Mouse (Mus musculus) midbrain, embryonic 16.5 days (tissue): ENCODE data around the gene Pxylp1. TPM values are rescaled to one million over a fixed set of nuclear protein-coding genes. Genes with fewer than 3 reads are reported as not detected.
A peak's percentile ranks its signal among the peaks of the same experiment; 100 is the strongest.

Experiments
- ATAC-seq: fragments of 200-750 bp; cut with Nextera tagmentation; 2 replicates; pipeline ENCODE4 v1.8.0; 2017; ENCODE audit warnings: moderate TSS enrichment
- H3K27ac ChIP-seq: fragments of 300-500 bp; sonication (generic); 2 replicates; pipeline ENCODE4 v1.5.1; 2014; ENCODE audit warnings: mild to moderate bottlenecking, low read length, mixed read lengths
- H3K27me3 ChIP-seq: fragments of 300-500 bp; sonication (generic); 2 replicates; pipeline ENCODE4 v1.6.1; 2014; ENCODE audit warnings: low read depth, low read length, mixed read lengths; ENCODE audit not compliant: control insufficient read depth, insufficient read depth
- H3K36me3 ChIP-seq: fragments of 300-500 bp; sonication (generic); 2 replicates; pipeline ENCODE4 v1.6.1; 2014; ENCODE audit warnings: mild to moderate bottlenecking, low read length, moderate library complexity, mixed read lengths; ENCODE audit not compliant: control insufficient read depth, insufficient read depth
- H3K4me1 ChIP-seq: fragments of 300-500 bp; sonication (generic); 2 replicates; pipeline ENCODE4 v1.6.1; 2014; ENCODE audit warnings: mild to moderate bottlenecking, low read length, mixed read lengths; ENCODE audit not compliant: control insufficient read depth, insufficient read depth
- H3K4me2 ChIP-seq: fragments of 300-500 bp; sonication (generic); 2 replicates; pipeline ENCODE4 v1.6.1; 2014; ENCODE audit warnings: mild to moderate bottlenecking, low read length, mixed read lengths
- H3K4me3 ChIP-seq: fragments of 300-500 bp; sonication (generic); 2 replicates; pipeline ENCODE4 v1.5.1; 2014; ENCODE audit warnings: low read depth, mild to moderate bottlenecking, low read length, moderate library complexity, mixed read lengths
- H3K9ac ChIP-seq: fragments of 300-500 bp; sonication (generic); 2 replicates; pipeline ENCODE4 v1.6.1; 2014; ENCODE audit warnings: low read depth, low read length, mixed read lengths
- H3K9me3 ChIP-seq: fragments of 300-500 bp; sonication (generic); replicated peaks from 2 replicates; pipeline ENCODE4 v1.6.1; 2014; ENCODE audit warnings: mild to moderate bottlenecking, low read length, mixed read lengths; ENCODE audit not compliant: control insufficient read depth, poor library complexity, severe bottlenecking
- WGBS: fragments of 180-500 bp; shearing (Covaris S2); extraction: QIAGEN DNeasy Blood & Tissue Kit; methylation state at CpG from one replicate; pipeline ENCODE4 v1.1.7; 2014; 5-methylcytosine and 5-hydroxymethylcytosine counted together
- polyA plus RNA-seq: library from polyadenylated mRNA; unstranded; fragments of >200 nt; fragmentation: Nextera tagmentation; extraction: Ambion mirVana; gene quantifications from 2 replicates; pipeline ENCODE4 v1.2.1, GENCODE M21; 2015

The Pxylp1 gene
- polyA plus RNA-seq, 1 experiment from 2014 or later: 39.3 TPM

DNA sequence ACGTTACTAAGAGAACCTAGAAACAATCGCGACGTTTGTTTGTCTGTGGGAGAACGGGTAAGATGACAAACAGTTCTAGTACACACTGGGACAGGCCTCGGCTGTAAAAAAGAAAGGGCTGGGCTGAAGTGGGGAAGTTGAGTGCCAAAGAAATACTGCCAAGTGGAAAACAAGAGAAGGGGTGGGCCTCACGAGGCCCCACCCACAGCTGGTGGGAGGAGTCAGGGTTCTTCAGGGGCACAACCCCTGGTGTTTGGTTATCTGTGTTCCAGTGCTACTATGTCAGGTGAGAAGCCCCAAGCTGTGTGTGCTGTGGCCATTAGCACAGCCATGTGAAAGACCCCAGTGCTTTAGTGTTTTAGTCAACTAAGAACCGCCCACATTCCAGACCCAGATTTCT lies 22.4 kb downstream of the Pxylp1 start:
- WGBS: 74% methylated on average over 8 of the region's 8 CpGs
- H3K27ac ChIP-seq: no peak overlapping the region
- H3K4me2 ChIP-seq: no peak overlapping the region
- no peak overlapping the region for H3K4me3 ChIP-seq
- no peaks in the 10 kb centered on the region for H3K36me3 ChIP-seq
- no peak for ATAC-seq
- peaks cover 11% of the 10 kb centered on the region for H3K4me1 ChIP-seq
- no peaks in the 10 kb centered on the region for H3K9me3 ChIP-seq
- no peaks in the 10 kb centered on the region for H3K27me3 ChIP-seq
- H3K9ac ChIP-seq: no peak overlapping the region

GRCm38 (mm10) chr9:96869542-96869941 lies 22.9 kb downstream of the Pxylp1 start:
- WGBS: 95% methylated on average over 5 of the region's 5 CpGs
- Histone ChIP-seq H3K4me2 (no peak overlapping the region), H3K9me3 (no peaks in the 10 kb centered on the region), H3K36me3 (no peaks in the 10 kb centered on the region), H3K9ac (no peak overlapping the region), H3K4me1 (peaks cover 11% of the 10 kb centered on the region), H3K4me3 (no peak overlapping the region), H3K27ac (no peak overlapping the region), H3K27me3 (no peaks in the 10 kb centered on the region)
- no peak for ATAC-seq

- Histone ChIP-seq H3K4me2 (no peak overlapping the region), H3K36me3 (no peaks in the 10 kb centered on the region), H3K27ac (no peak overlapping the region), H3K4me1 (peaks cover 11% of the 10 kb centered on the region), H3K4me3 (no peak overlapping the region), H3K27me3 (no peaks in the 10 kb centered on the region), H3K9me3 (no peaks in the 10 kb centered on the region), H3K9ac (no peak overlapping the region)
- WGBS: 95% methylated on average over 6 of the region's 6 CpGs
- no peak for ATAC-seq
Measured at GRCm38 (mm10) chr9:96868546-96868945, 23.9 kb downstream of the Pxylp1 start.

- H3K9me3 ChIP-seq: no peaks in the 10 kb centered on the region
- ATAC-seq: no peak
- H3K9ac ChIP-seq: no peak overlapping the region
- H3K36me3 ChIP-seq: no peaks in the 10 kb centered on the region
- no peaks in the 10 kb centered on the region for H3K27me3 ChIP-seq
- H3K4me1 ChIP-seq: peaks cover 13% of the 10 kb centered on the region
- no peak overlapping the region for H3K4me2 ChIP-seq
- H3K27ac ChIP-seq: no peak overlapping the region
- 37% methylated on average over 7 of the region's 7 CpGs for WGBS
- H3K4me3 ChIP-seq: no peak overlapping the region
Measured at GRCm38 (mm10) chr9:96867165-96867564, 25.3 kb downstream of the Pxylp1 start.

DNA sequence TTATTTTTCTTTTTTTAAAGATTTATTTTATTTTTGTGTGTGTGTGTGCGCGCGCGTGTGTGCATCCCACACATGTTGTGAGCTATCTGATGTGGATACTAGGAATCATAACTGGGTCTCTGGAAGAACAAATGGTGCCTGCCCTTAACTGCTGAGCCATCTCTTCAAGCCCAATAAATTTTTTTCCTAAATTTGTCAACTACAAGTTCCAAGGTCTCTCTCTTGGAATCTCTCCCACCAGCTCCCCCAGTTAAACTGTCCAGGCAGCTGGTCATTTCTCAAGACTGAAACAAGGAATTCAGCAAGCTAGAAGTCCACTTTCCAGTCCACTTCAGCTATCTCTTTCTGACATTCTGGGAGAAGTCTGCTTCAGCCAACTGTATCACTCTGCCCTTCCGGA lies 26.3 kb downstream of the Pxylp1 start:
- H3K27ac ChIP-seq: peak overlapping the region; percentile 31

GRCm38 (mm10) chr9:96865473-96866050 lies 26.9 kb downstream of the Pxylp1 start:
- whole genome bisulfite sequencing: 51% methylated on average over 16 of the region's 16 CpGs
- ATAC-seq: peak; percentile 74
- Histone ChIP-seq H3K9me3 (no peaks in the 10 kb centered on the region), H3K4me2 (peak overlapping the region; percentile 12; the same call in 1 of the 2 replicates), H3K36me3 (no peaks in the 10 kb centered on the region), H3K9ac (no peak overlapping the region), H3K4me3 (no peak overlapping the region), H3K4me1 (peaks cover 19% of the 10 kb centered on the region), H3K27ac (peak overlapping the region; percentile 31), H3K27me3 (no peaks in the 10 kb centered on the region)

More for the DNA sequence above, 26.3 kb downstream of the Pxylp1 start:
- Histone ChIP-seq H3K4me2 (no peak overlapping the region), H3K9ac (no peak overlapping the region), H3K9me3 (no peaks in the 10 kb centered on the region), H3K36me3 (no peaks in the 10 kb centered on the region), H3K4me1 (peaks cover 19% of the 10 kb centered on the region), H3K4me3 (no peak overlapping the region), H3K27me3 (no peaks in the 10 kb centered on the region)
- 95% methylated on average over 5 of the region's 5 CpGs for WGBS
- no peak for ATAC-seq

DNA sequence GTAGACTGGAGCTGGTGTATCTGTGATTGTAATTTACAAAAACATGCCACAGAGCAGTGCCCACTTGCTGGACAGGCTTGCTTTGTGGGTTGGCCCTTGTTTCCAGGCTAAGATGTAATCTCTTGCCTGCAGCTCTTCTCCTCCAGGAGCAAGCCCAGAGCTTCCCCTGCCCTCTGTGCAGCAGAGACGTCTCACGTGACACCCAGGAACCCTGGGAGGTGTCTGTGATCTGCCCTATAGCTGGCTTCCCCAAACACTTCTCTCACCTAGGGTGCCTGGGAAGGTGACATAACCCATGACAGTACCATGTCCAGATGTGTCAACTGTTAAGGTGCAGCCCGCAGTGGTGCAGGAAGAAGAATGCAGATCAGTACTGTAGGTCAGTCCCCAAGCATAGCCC lies 28.9 kb downstream of the Pxylp1 start:
- no peak for ATAC-seq
- Histone ChIP-seq H3K9me3 (no peaks in the 10 kb centered on the region), H3K27me3 (no peaks in the 10 kb centered on the region), H3K27ac (no peak overlapping the region), H3K4me2 (no peak overlapping the region), H3K4me3 (no peak overlapping the region), H3K36me3 (no peaks in the 10 kb centered on the region), H3K9ac (no peak overlapping the region), H3K4me1 (peaks cover 19% of the 10 kb centered on the region)
- WGBS: 58% methylated on average over 3 of the region's 3 CpGs

DNA sequence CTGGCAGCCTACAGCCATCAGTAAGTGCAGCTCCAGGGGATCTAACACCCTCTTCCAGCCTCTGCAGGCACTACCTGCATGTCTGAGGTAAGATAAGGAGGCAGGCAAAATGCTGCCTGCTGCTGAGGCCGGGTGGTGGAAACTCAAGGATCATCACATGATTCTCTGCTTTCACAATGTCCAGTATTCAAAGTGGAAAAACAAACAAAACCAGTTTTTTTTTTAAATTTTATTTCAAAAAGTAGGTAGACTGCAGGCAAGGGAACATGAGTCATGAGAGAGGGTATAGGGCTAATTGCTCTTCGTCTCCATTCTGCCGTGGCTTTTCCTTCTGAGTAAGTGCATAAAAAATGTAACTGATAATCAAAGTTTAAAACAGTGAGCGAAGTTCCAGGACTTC lies 29.6 kb downstream of the Pxylp1 start:
- no peaks in the 10 kb centered on the region for H3K36me3 ChIP-seq
- H3K4me2 ChIP-seq: no peak overlapping the region
- H3K9ac ChIP-seq: no peak overlapping the region
- 81% methylated on average over 4 of the region's 4 CpGs for WGBS
- peaks cover 19% of the 10 kb centered on the region for H3K4me1 ChIP-seq
- no peak overlapping the region for H3K4me3 ChIP-seq
- no peaks in the 10 kb centered on the region for H3K9me3 ChIP-seq
- no peak for ATAC-seq
- no peak overlapping the region for H3K27ac ChIP-seq
- H3K27me3 ChIP-seq: no peaks in the 10 kb centered on the region

DNA sequence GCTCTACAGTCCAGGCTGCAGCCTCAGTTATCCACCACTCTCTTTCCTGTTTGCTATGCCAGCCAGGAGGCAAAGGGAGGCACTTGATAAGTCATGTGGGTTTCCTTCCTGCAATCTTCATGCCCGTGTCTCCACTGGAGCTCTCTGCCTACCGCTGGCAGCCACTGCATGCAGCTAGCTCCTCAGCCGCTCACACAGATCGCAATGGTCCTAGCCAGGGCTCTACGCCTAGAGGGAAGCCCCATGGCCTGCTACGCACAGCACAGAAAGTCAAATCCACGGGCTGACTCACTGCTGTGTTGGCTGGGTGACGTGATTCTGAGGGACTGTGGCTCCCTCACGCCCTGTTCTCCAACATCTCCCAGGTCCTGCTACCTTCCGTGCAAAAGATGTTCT lies 31.4 kb downstream of the Pxylp1 start:
- H3K9ac ChIP-seq: no peak overlapping the region
- 84% methylated on average over 10 of the region's 10 CpGs for WGBS
- H3K36me3 ChIP-seq: no peaks in the 10 kb centered on the region
- H3K4me1 ChIP-seq: peaks cover 15% of the 10 kb centered on the region
- H3K9me3 ChIP-seq: no peaks in the 10 kb centered on the region
- peak overlapping the region; percentile 52; the same call in 1 of the 2 replicates for H3K27ac ChIP-seq
- H3K27me3 ChIP-seq: no peaks in the 10 kb centered on the region
- H3K4me3 ChIP-seq: no peak overlapping the region
- no peak for ATAC-seq
- no peak overlapping the region for H3K4me2 ChIP-seq
